Mouse (Mus musculus) embryonic facial prominence, embryonic 12.5 days (tissue): ENCODE measurements around the gene Ggn. TPM values are rescaled to one million over a fixed set of nuclear protein-coding genes. Genes with fewer than 3 reads are reported as not detected.
"Not testable (repeated sequence)": the region's sequence is repeated elsewhere in the genome, so short reads cannot be mapped to it uniquely, and the experiment has no call there.

ENCODE experiments used
- ATAC-seq: fragments of 200-750 bp; cut with Nextera tagmentation; 2 replicates; pipeline ENCODE4 v1.8.0; 2017; ENCODE audit not compliant: insufficient number of reproducible peaks, insufficient read depth, low FRiP score, low TSS enrichment
- H3K27ac ChIP-seq: fragments of 300-500 bp; sonication (generic); 2 replicates; pipeline ENCODE4 v1.5.1; 2016; ENCODE audit warnings: mild to moderate bottlenecking
- H3K27me3 ChIP-seq: fragments of 300-500 bp; sonication (generic); 2 replicates; pipeline ENCODE4 v1.6.1; 2016; ENCODE audit warnings: mild to moderate bottlenecking, moderate library complexity
- H3K36me3 ChIP-seq: fragments of 300-500 bp; sonication (generic); 2 replicates; pipeline ENCODE4 v1.6.1; 2016; ENCODE audit warnings: mild to moderate bottlenecking
- H3K4me1 ChIP-seq: fragments of 300-500 bp; sonication (generic); 2 replicates; pipeline ENCODE4 v1.6.1; 2016
- H3K4me2 ChIP-seq: fragments of 300-500 bp; sonication (generic); replicated peaks from 2 replicates; pipeline ENCODE4 v1.6.1; 2016; ENCODE audit warnings: mild to moderate bottlenecking, moderate library complexity
- H3K4me3 ChIP-seq: fragments of 300-500 bp; sonication (generic); 2 replicates; pipeline ENCODE4 v1.5.1; 2016; ENCODE audit warnings: mild to moderate bottlenecking
- H3K9ac ChIP-seq: fragments of 300-500 bp; sonication (generic); 2 replicates; pipeline ENCODE4 v1.6.1; 2016; ENCODE audit warnings: mild to moderate bottlenecking, moderate library complexity
- H3K9me3 ChIP-seq: fragments of 300-500 bp; sonication (generic); 2 replicates; pipeline ENCODE4 v1.6.1; 2016; ENCODE audit warnings: mild to moderate bottlenecking, moderate library complexity
- whole genome bisulfite sequencing: fragments of 180-500 bp; shearing (Covaris S2); methylation state at CpG from one replicate; pipeline ENCODE4 v1.1.7; 2016; 5-methylcytosine and 5-hydroxymethylcytosine counted together
- polyA plus RNA-seq: library from polyadenylated mRNA; unstranded; fragments of >200 nt; fragmentation: Nextera tagmentation; extraction: Ambion mirVana; gene quantifications from 2 replicates; pipeline ENCODE4 v1.2.1, GENCODE M21; 2016

Ggn gene
- polyA plus RNA-seq, 1 experiment from 2014 or later = 0.59 TPM

GRCm38 (mm10) chr7:29180077-29180853, 10.3 kb downstream of the Ggn start, which contains the start of gene Psmd8:
Psmd8 (minus strand) TSS chr7:29180701.
- no peaks in the 10 kb centered on the region for H3K9me3 ChIP-seq
- H3K27me3 ChIP-seq = no peaks in the 10 kb centered on the region
- H3K4me2 ChIP-seq = peak within 1 kb of the TSS; percentile 90
- peak within 1 kb of the TSS; percentile 81 for H3K9ac ChIP-seq
- under 1% methylated on average over 62 of the region's 62 CpGs for WGBS
- H3K4me3 ChIP-seq = peak within 1 kb of the TSS; percentile 82
- peaks cover 16% of the 10 kb centered on the region for H3K4me1 ChIP-seq
- peaks cover 18% of the 10 kb centered on the region for H3K36me3 ChIP-seq
- ATAC-seq = peak; percentile 88
- peak within 1 kb of the TSS; percentile 69 for H3K27ac ChIP-seq

GRCm38 (mm10) chr7:29180854-29181236, 10.8 kb downstream of the Ggn start:
- Histone ChIP-seq H3K27me3 (no peaks in the 10 kb centered on the region), H3K9me3 (no peaks in the 10 kb centered on the region), H3K9ac (no peak overlapping the region), H3K36me3 (peaks cover 12% of the 10 kb centered on the region), H3K27ac (no peak overlapping the region), H3K4me2 (peak overlapping the region; percentile 90), H3K4me1 (peaks cover 16% of the 10 kb centered on the region), H3K4me3 (peak overlapping the region; percentile 82)
- WGBS = 40% methylated on average over 5 of the region's 5 CpGs
- no peak; the same call in 1 of the 2 replicates for ATAC-seq

- ATAC-seq, H3K4me2 ChIP-seq, H3K9ac ChIP-seq, H3K4me3 ChIP-seq, H3K27me3 ChIP-seq, H3K9me3 ChIP-seq, H3K36me3 ChIP-seq, H3K27ac ChIP-seq: not testable (repeated sequence)
- peaks cover 16% of the 10 kb centered on the region for H3K4me1 ChIP-seq
- WGBS = 88% methylated on average over 4 of the region's 4 CpGs
Measured at GRCm38 (mm10) chr7:29181323-29181722, 11.3 kb downstream of the Ggn start.

GRCm38 (mm10) chr7:29194230-29194629, 24.2 kb downstream of the Ggn start:
- H3K27ac ChIP-seq, H3K4me1 ChIP-seq, H3K4me2 ChIP-seq, H3K4me3 ChIP-seq, H3K9me3 ChIP-seq, ATAC-seq, H3K9ac ChIP-seq, H3K36me3 ChIP-seq, H3K27me3 ChIP-seq: not testable (repeated sequence)
- 89% methylated on average over 1 of the region's 1 CpGs for WGBS

- 91% methylated on average over 6 of the region's 6 CpGs for WGBS
- Histone ChIP-seq H3K4me1 (no peaks in the 10 kb centered on the region), H3K27ac (no peak overlapping the region), H3K36me3 (no peaks in the 10 kb centered on the region), H3K27me3 (no peaks in the 10 kb centered on the region), H3K9ac (no peak overlapping the region), H3K4me2 (no peak overlapping the region), H3K4me3 (no peak overlapping the region), H3K9me3 (no peaks in the 10 kb centered on the region)
- no peak for ATAC-seq
Measured at GRCm38 (mm10) chr7:29202577-29202976, 32.6 kb downstream of the Ggn start.

GRCm38 (mm10) chr7:29211013-29211412, 41.0 kb downstream of the Ggn start:
- Histone ChIP-seq H3K27ac (peak overlapping the region; percentile 55; the same call in 1 of the 2 replicates), H3K4me2 (peak overlapping the region; percentile 46), H3K4me3 (peak overlapping the region; percentile 32)
- not testable (repeated sequence) for H3K36me3 ChIP-seq, H3K4me1 ChIP-seq, ATAC-seq, H3K9me3 ChIP-seq, H3K27me3 ChIP-seq, H3K9ac ChIP-seq
- 24% methylated on average over 12 of the region's 15 CpGs for WGBS

- no peaks in the 10 kb centered on the region for H3K36me3 ChIP-seq
- peak overlapping the region; percentile 55; the same call in 1 of the 2 replicates for H3K27ac ChIP-seq
- WGBS = 5% methylated on average over 34 of the region's 34 CpGs
- ATAC-seq = peak; percentile 64
- H3K9me3 ChIP-seq = no peaks in the 10 kb centered on the region
- peak overlapping the region; percentile 46 for H3K4me2 ChIP-seq
- peaks cover 9% of the 10 kb centered on the region for H3K27me3 ChIP-seq
- H3K4me1 ChIP-seq = no peaks in the 10 kb centered on the region
- H3K9ac ChIP-seq = no peak overlapping the region
- H3K4me3 ChIP-seq = peak overlapping the region; percentile 32
Measured at GRCm38 (mm10) chr7:29211415-29212198, 41.6 kb downstream of the Ggn start.

GRCm38 (mm10) chr7:29212199-29212765, 42.3 kb downstream of the Ggn start:
- ATAC-seq = no peak
- Histone ChIP-seq H3K4me2 (peak overlapping the region; percentile 46), H3K4me3 (no peak overlapping the region), H3K9ac (no peak overlapping the region), H3K27me3 (peaks cover 9% of the 10 kb centered on the region), H3K4me1 (no peaks in the 10 kb centered on the region), H3K36me3 (no peaks in the 10 kb centered on the region), H3K9me3 (no peaks in the 10 kb centered on the region), H3K27ac (no peak overlapping the region)
- 12% methylated on average over 26 of the region's 26 CpGs for WGBS

- not testable (repeated sequence) for ATAC-seq, H3K9ac ChIP-seq, H3K27me3 ChIP-seq, H3K9me3 ChIP-seq, H3K36me3 ChIP-seq, H3K27ac ChIP-seq, H3K4me1 ChIP-seq
- 13% methylated on average over 40 of the region's 40 CpGs for WGBS
- peak overlapping the region; percentile 48 for H3K4me2 ChIP-seq
- peak overlapping the region; percentile 17; the same call in 1 of the 2 replicates for H3K4me3 ChIP-seq
Measured at GRCm38 (mm10) chr7:29212775-29213560, 43.0 kb downstream of the Ggn start.

GRCm38 (mm10) chr7:29213675-29214082, 43.7 kb downstream of the Ggn start, which contains the start of gene Catsperg1:
Catsperg1 (minus strand) TSS chr7:29214035.
- no peak for ATAC-seq
- 2% methylated on average over 20 of the region's 20 CpGs for WGBS
- Histone ChIP-seq H3K9me3 (no peaks in the 10 kb centered on the region), H3K4me2 (peak within 1 kb of the TSS; percentile 48), H3K4me3 (peak within 1 kb of the TSS; percentile 17; the same call in 1 of the 2 replicates), H3K36me3 (no peaks in the 10 kb centered on the region), H3K4me1 (no peaks in the 10 kb centered on the region), H3K27me3 (peaks cover 9% of the 10 kb centered on the region), H3K27ac (no peak within 1 kb of the TSS), H3K9ac (no peak within 1 kb of the TSS)

- H3K4me2 ChIP-seq = peak overlapping the region; percentile 48; the same call in 1 of the 2 replicates
- no peaks in the 10 kb centered on the region for H3K4me1 ChIP-seq
- H3K27ac ChIP-seq = no peak overlapping the region
- no peak overlapping the region for H3K9ac ChIP-seq
- no peaks in the 10 kb centered on the region for H3K9me3 ChIP-seq
- H3K27me3 ChIP-seq = peaks cover 9% of the 10 kb centered on the region
- H3K36me3 ChIP-seq = no peaks in the 10 kb centered on the region
- no peak overlapping the region for H3K4me3 ChIP-seq
- WGBS = 69% methylated on average over 2 of the region's 2 CpGs
- no peak for ATAC-seq
Measured at GRCm38 (mm10) chr7:29214236-29214635, 44.2 kb downstream of the Ggn start.
